Mouse (Mus musculus) testis, adult 2 months (tissue): ENCODE data around the gene Slc22a20.

Source experiments
- CTCF ChIP-seq: fragments of 200-500 bp; IDR thresholded peaks from 2 replicates; pipeline ENCODE4 v1.5.1; 2012; ENCODE audit warnings: low read depth, mild to moderate bottlenecking, inconsistent platforms, low read length, moderate library complexity; ENCODE audit not compliant: control insufficient read depth, insufficient read depth, insufficient replicate concordance
- POLR2A ChIP-seq: fragments of 200-500 bp; IDR thresholded peaks from 2 replicates; pipeline ENCODE4 v1.6.1; 2012; ENCODE audit warnings: low read depth, mild to moderate bottlenecking, inconsistent platforms, low read length, moderate library complexity; ENCODE audit not compliant: control insufficient read depth

DNA sequence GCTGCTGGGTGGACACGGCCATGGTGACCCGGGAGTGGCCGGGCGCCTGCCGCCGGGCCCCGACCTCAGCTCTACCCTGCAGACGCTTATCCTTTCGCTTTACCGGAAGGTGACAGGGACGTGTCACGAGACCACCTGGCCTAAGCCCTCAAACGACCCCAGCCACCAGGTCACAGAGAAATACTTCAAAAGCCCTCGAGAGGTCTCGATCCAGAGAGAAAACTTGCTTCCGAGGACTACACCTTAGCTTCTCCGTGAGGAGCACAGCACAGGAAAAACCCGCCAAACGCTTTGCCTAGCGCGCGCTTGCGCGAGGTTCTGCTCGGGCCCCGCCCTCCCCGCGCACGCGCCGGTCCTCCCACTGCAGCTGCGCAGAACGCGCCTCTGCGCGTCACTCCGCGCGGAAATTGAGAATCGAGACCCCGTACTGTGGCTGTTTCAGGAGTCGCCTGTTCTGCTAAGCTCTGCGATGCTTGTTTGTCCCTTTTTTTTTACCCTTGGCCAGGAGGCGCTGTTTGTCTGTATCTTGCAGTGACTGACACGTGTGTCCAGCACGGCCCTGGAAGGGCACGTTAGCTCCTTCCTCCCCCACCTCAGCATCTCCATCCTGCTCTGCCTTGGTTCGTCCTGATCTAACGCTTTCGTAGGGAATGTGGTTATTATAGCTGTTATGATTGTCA lies 21.9 kb downstream of the Slc22a20 start, which contains the start of gene Pola2:
- peak; percentile 70 for TF ChIP-seq POLR2A
- TF ChIP-seq CTCF, result no peak
